34 mouse cellular contexts compared by ENCODE assay signal in the genomic region with DNA sequence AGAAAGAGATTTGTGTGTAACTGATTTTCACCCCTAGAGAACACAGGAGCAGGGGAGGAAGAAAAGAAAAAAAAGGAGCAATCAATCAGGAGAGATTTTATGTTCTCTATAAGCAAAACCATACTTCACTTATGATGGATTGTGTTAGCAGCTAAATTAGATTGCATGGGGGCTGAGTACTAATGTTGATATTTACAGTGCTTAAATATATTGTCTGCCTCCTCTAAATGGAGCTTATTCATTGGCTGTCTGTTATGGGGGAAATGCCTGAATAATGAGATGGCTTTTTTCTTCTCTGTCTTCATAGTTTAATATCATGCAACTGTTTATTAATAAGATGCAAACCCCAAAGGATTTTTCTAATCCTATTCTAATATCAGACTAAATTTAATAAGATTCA. TPM values are rescaled to one million over a fixed set of nuclear protein-coding genes. Genes with fewer than 3 reads are reported as not detected.
"Had no signal": no experiment of that assay in that cellular context is flagged by ENCODE, and none has a peak within 500 bp of the region (broad histone marks: within the 10 kb centered on the region; RNA-seq: fewer than 3 reads in every experiment).

No protein-coding gene starts in this region.

- H3K4me3 ChIP-seq: heart, adult 2 months; heart, embryonic 10.5 days; heart, embryonic 12.5 days; heart, embryonic 13.5 days; heart, embryonic 15.5 days; hindbrain, embryonic 10.5 days; hindbrain, embryonic 12.5 days; hindbrain, embryonic 15.5 days; intestine, embryonic 15.5 days; kidney, embryonic 15.5 days; layer of hippocampus, adult 2 months had no signal

- H3K36me3 ChIP-seq: heart, embryonic 10.5 days; heart, embryonic 12.5 days; heart, embryonic 13.5 days; heart, embryonic 15.5 days; hindbrain, embryonic 10.5 days; hindbrain, embryonic 12.5 days; hindbrain, embryonic 15.5 days; intestine, embryonic 15.5 days; kidney, embryonic 15.5 days had no signal

- ATAC-seq: hindbrain, postnatal 0 days; inflammation-experienced regulatory T-cells, adult 6 months; intestine, embryonic 15.5 days; intestine, embryonic 16.5 days; intestine, postnatal 0 days had no signal

- H3K27me3 ChIP-seq: heart, embryonic 12.5 days; heart, embryonic 13.5 days; heart, embryonic 15.5 days; hindbrain, embryonic 12.5 days; intestine, embryonic 15.5 days; kidney, embryonic 15.5 days had no signal

- H3K4me1 ChIP-seq: heart, embryonic 10.5 days; heart, embryonic 12.5 days; hindbrain, embryonic 10.5 days; intestine, embryonic 15.5 days had no signal

- H3K9ac ChIP-seq: heart, embryonic 12.5 days; heart, embryonic 13.5 days; heart, embryonic 15.5 days; hindbrain, embryonic 12.5 days; hindbrain, embryonic 15.5 days; intestine, embryonic 15.5 days; kidney, embryonic 15.5 days had no signal

- H3K27ac ChIP-seq: heart, adult 2 months; heart, embryonic 10.5 days; heart, embryonic 13.5 days; heart, embryonic 15.5 days; hindbrain, embryonic 10.5 days; hindbrain, embryonic 12.5 days; hindbrain, postnatal 0 days; intestine, embryonic 15.5 days; kidney, embryonic 15.5 days; kidney, postnatal 0 days had no signal

- DNase-seq: heart, adult 18-20 months; heart, adult 2 months; heart, postnatal 10 days; heart, postnatal 14 days; heart, postnatal 36 days; heart, postnatal 4 days; kidney, adult 11 months; kidney, adult 18-20 months; kidney, adult 2 months; kidney, adult 8-10 months; kidney, adult 9 months; kidney, postnatal 10 days; kidney, postnatal 14 days; kidney, postnatal 25 days; kidney, postnatal 36 days; kidney, postnatal 4 days; layer of hippocampus, adult 9-11 months; layer of hippocampus, postnatal 36 days had no signal

- H3K4me2 ChIP-seq: heart, embryonic 11.5 days; heart, embryonic 12.5 days; heart, embryonic 13.5 days; heart, embryonic 15.5 days; hindbrain, embryonic 12.5 days; hindbrain, embryonic 15.5 days; intestine, embryonic 15.5 days; kidney, embryonic 15.5 days had no signal

- H3K9me3 ChIP-seq: heart, embryonic 10.5 days; heart, embryonic 12.5 days; heart, embryonic 13.5 days; heart, embryonic 15.5 days; hindbrain, embryonic 10.5 days; hindbrain, embryonic 12.5 days; hindbrain, embryonic 15.5 days; intestine, embryonic 15.5 days; kidney, embryonic 15.5 days had no signal

RNA-seq across cellular contexts. Expression of a gene that starts 32.8 kb away (rescaled TPM):
- polyA plus RNA-seq: inflammation-experienced regulatory T-cells, adult 6 months had no signal
